Mouse (Mus musculus): ENCODE data around the gene Fggy. TPM values are rescaled to one million over a fixed set of nuclear protein-coding genes. Genes with fewer than 3 reads are reported as not detected.

The Fggy gene
- total RNA-seq, 1 experiment, result 8.2 TPM

- H3K9ac ChIP-seq (ENCODE audit: insufficient read depth, low read depth, low read length, poor library complexity, severe bottlenecking), result no peak overlapping the region
- TF ChIP-seq MAFK (IDR thresholded peaks at IDR 0.05; ENCODE audit: insufficient read depth, low read depth, low read length), result no peak
- TF ChIP-seq ZC3H11A (IDR thresholded peaks at IDR 0.05; ENCODE audit: borderline replicate concordance, low read depth, low read length), result no peak
- no peak for TF ChIP-seq HCFC1 (IDR thresholded peaks at IDR 0.05; ENCODE audit: borderline replicate concordance, insufficient read depth, low read length)
- no peak for TF ChIP-seq CHD2 (IDR thresholded peaks at IDR 0.05; ENCODE audit: low read depth, low read length)
- TF ChIP-seq ZNF384 (IDR thresholded peaks at IDR 0.05; ENCODE audit: low read depth, low read length), result no peak
- H3K36me3 ChIP-seq (ENCODE audit: control insufficient read depth, insufficient read depth, low read length, poor library complexity, severe bottlenecking), result no peaks in the 10 kb centered on the region; the same call in 1 of the 2 replicates
- H3K27ac ChIP-seq (ENCODE audit: insufficient read depth, low read depth, low read length, poor library complexity, severe bottlenecking), result no peak overlapping the region
- H3K4me3 ChIP-seq (ENCODE audit: insufficient read depth in 1 of 2, low read depth in 1 of 2, low read length in 2 of 2, poor library complexity in 1 of 2, severe bottlenecking in 1 of 2), result no peak overlapping the region
- H3K9me3 ChIP-seq (ENCODE audit: control insufficient read depth, insufficient read depth, low read depth, low read length), result 0 out of 2 replicates have a peak, but pooled peaks cover 1% of the 10 kb centered on the region
- in situ Hi-C loops (cut with MboI; ENCODE audit: low sequenced_read_pairs in 2 of 2, unreplicated experiment in 2 of 2), result no loop called here
- H3K4me1 ChIP-seq (ENCODE audit: control insufficient read depth in 2 of 2, insufficient read depth in 2 of 2, low read length in 2 of 2, poor library complexity in 1 of 2), result no peaks in the 10 kb centered on the region
- DNase-seq (ENCODE audit: low read depth, low spot score), result no peak
Observed at GRCm38 (mm10) chr4:95742986-95743385, 185.7 kb downstream of the Fggy start.

- Histone ChIP-seq H3K9ac (ENCODE audit: insufficient read depth, low read depth, low read length, poor library complexity, severe bottlenecking) (no peak overlapping the region), H3K4me3 (ENCODE audit: insufficient read depth in 1 of 2, low read depth in 1 of 2, low read length in 2 of 2, poor library complexity in 1 of 2, severe bottlenecking in 1 of 2) (no peak overlapping the region), H3K9me3 (ENCODE audit: control insufficient read depth, insufficient read depth, low read depth, low read length) (no peaks in the 10 kb centered on the region), H3K27ac (ENCODE audit: insufficient read depth, low read depth, low read length, poor library complexity, severe bottlenecking) (no peak overlapping the region), H3K36me3 (ENCODE audit: control insufficient read depth, insufficient read depth, low read length, poor library complexity, severe bottlenecking) (no peaks in the 10 kb centered on the region), H3K4me1 (ENCODE audit: control insufficient read depth in 2 of 2, insufficient read depth in 2 of 2, low read length in 2 of 2, poor library complexity in 1 of 2) (no peaks in the 10 kb centered on the region)
- DNase-seq (ENCODE audit: low read depth, low spot score), result no peak
- TF ChIP-seq HCFC1 (IDR thresholded peaks at IDR 0.05; ENCODE audit: borderline replicate concordance, insufficient read depth, low read length) (no peak), MAFK (IDR thresholded peaks at IDR 0.05; ENCODE audit: insufficient read depth, low read depth, low read length) (no peak), ZNF384 (IDR thresholded peaks at IDR 0.05; ENCODE audit: low read depth, low read length) (no peak), CHD2 (IDR thresholded peaks at IDR 0.05; ENCODE audit: low read depth, low read length) (no peak), ZC3H11A (IDR thresholded peaks at IDR 0.05; ENCODE audit: borderline replicate concordance, low read depth, low read length) (no peak)
- in situ Hi-C loops (cut with MboI; ENCODE audit: low sequenced_read_pairs in 2 of 2, unreplicated experiment in 2 of 2), result no loop called here
Observed at GRCm38 (mm10) chr4:95746954-95747353, 189.6 kb downstream of the Fggy start.

- Histone ChIP-seq H3K27ac (ENCODE audit: insufficient read depth, low read depth, low read length, poor library complexity, severe bottlenecking) (no peak overlapping the region), H3K4me1 (ENCODE audit: control insufficient read depth in 2 of 2, insufficient read depth in 2 of 2, low read length in 2 of 2, poor library complexity in 1 of 2) (no peaks in the 10 kb centered on the region), H3K4me3 (ENCODE audit: insufficient read depth in 1 of 2, low read depth in 1 of 2, low read length in 2 of 2, poor library complexity in 1 of 2, severe bottlenecking in 1 of 2) (no peak overlapping the region), H3K9me3 (ENCODE audit: control insufficient read depth, insufficient read depth, low read depth, low read length) (no peaks in the 10 kb centered on the region), H3K9ac (ENCODE audit: insufficient read depth, low read depth, low read length, poor library complexity, severe bottlenecking) (no peak overlapping the region), H3K36me3 (ENCODE audit: control insufficient read depth, insufficient read depth, low read length, poor library complexity, severe bottlenecking) (no peaks in the 10 kb centered on the region)
- DNase-seq (ENCODE audit: low read depth, low spot score), result no peak
- in situ Hi-C loops (cut with MboI; ENCODE audit: low sequenced_read_pairs in 2 of 2, unreplicated experiment in 2 of 2), result no loop called here
- no peak for TF ChIP-seq ZC3H11A (IDR thresholded peaks at IDR 0.05; ENCODE audit: borderline replicate concordance, low read depth, low read length)
- TF ChIP-seq CHD2 (IDR thresholded peaks at IDR 0.05; ENCODE audit: low read depth, low read length), result no peak
- TF ChIP-seq ZNF384 (IDR thresholded peaks at IDR 0.05; ENCODE audit: low read depth, low read length), result no peak
- no peak for TF ChIP-seq MAFK (IDR thresholded peaks at IDR 0.05; ENCODE audit: insufficient read depth, low read depth, low read length)
- TF ChIP-seq HCFC1 (IDR thresholded peaks at IDR 0.05; ENCODE audit: borderline replicate concordance, insufficient read depth, low read length), result no peak
Observed at GRCm38 (mm10) chr4:95747415-95748202, 190.3 kb downstream of the Fggy start.

- TF ChIP-seq ZNF384 (IDR thresholded peaks at IDR 0.05; ENCODE audit: low read depth, low read length), result no peak
- TF ChIP-seq HCFC1 (IDR thresholded peaks at IDR 0.05; ENCODE audit: borderline replicate concordance, insufficient read depth, low read length), result no peak
- TF ChIP-seq CHD2 (IDR thresholded peaks at IDR 0.05; ENCODE audit: low read depth, low read length), result no peak
- no peak for TF ChIP-seq ZC3H11A (IDR thresholded peaks at IDR 0.05; ENCODE audit: borderline replicate concordance, low read depth, low read length)
- no peak for TF ChIP-seq MAFK (IDR thresholded peaks at IDR 0.05; ENCODE audit: insufficient read depth, low read depth, low read length)
- Histone ChIP-seq H3K27ac (ENCODE audit: insufficient read depth, low read depth, low read length, poor library complexity, severe bottlenecking) (no peak overlapping the region), H3K9me3 (ENCODE audit: control insufficient read depth, insufficient read depth, low read depth, low read length) (no peaks in the 10 kb centered on the region), H3K4me3 (ENCODE audit: insufficient read depth in 1 of 2, low read depth in 1 of 2, low read length in 2 of 2, poor library complexity in 1 of 2, severe bottlenecking in 1 of 2) (no peak overlapping the region), H3K9ac (ENCODE audit: insufficient read depth, low read depth, low read length, poor library complexity, severe bottlenecking) (no peak overlapping the region), H3K4me1 (ENCODE audit: control insufficient read depth in 2 of 2, insufficient read depth in 2 of 2, low read length in 2 of 2, poor library complexity in 1 of 2) (no peaks in the 10 kb centered on the region), H3K36me3 (ENCODE audit: control insufficient read depth, insufficient read depth, low read length, poor library complexity, severe bottlenecking) (no peaks in the 10 kb centered on the region)
- DNase-seq (ENCODE audit: low read depth, low spot score), result no peak
- in situ Hi-C loops (cut with MboI; ENCODE audit: low sequenced_read_pairs in 2 of 2, unreplicated experiment in 2 of 2), result no loop called here
Observed at GRCm38 (mm10) chr4:95750186-95750585, 192.9 kb downstream of the Fggy start.

All from ES-E14 (cell line).